Mouse (Mus musculus) left cerebral cortex, postnatal 36 days (tissue): Measurements from ENCODE around the gene Gm11634. TPM values are rescaled to one million over a fixed set of nuclear protein-coding genes. Genes with fewer than 3 reads are reported as not detected.

Source experiments
- DNase-seq, 2 experiments: peaks; one replicate each; pipeline ENCODE4 v3.0.0; 2021 to 2022; ENCODE audit warnings: low spot score in 2 of 2, mixed read lengths in 1 of 2
- intact Hi-C: fragments of 180-260 bp; cut with DNase I; formaldehyde crosslinking; loops from one replicate; pipeline ENCODE4 v1.15.1; 2025
- total RNA-seq, 2 experiments: library from RNA; stranded (reverse); gene quantifications; 2 replicates each; pipeline ENCODE4 v1.2.3; 2021

Gene Gm11634
- total RNA-seq, 2 experiments from 2014 or later, result not detected

- intact Hi-C loops, result no loop called here
- no peak for DNase-seq
Observed at GRCm38 (mm10) chr11:101581081-101581764, 17.8 kb downstream of the Gm11634 start.

- intact Hi-C loops, result loop anchor here (10.0 kb wide), 1 partner anchor 179 kb away; no protein-coding TSS in a partner anchor
- no peak for DNase-seq
Observed at GRCm38 (mm10) chr11:101576116-101576515, 22.9 kb downstream of the Gm11634 start.

GRCm38 (mm10) chr11:101568421-101568820 is 30.6 kb downstream of the Gm11634 start:
- intact Hi-C loops, result no loop called here
- DNase-seq, result no peak

- DNase-seq, result peak; percentile 16 to 22
- intact Hi-C loops, result no loop called here
Observed at GRCm38 (mm10) chr11:101562391-101562790, 36.7 kb downstream of the Gm11634 start.

- no peak for DNase-seq
- intact Hi-C loops, result no loop called here
Observed at GRCm38 (mm10) chr11:101556954-101557353, 42.1 kb downstream of the Gm11634 start.

- intact Hi-C loops, result no loop called here
- DNase-seq, result no peak
Observed at GRCm38 (mm10) chr11:101556541-101556940, 42.5 kb downstream of the Gm11634 start.

GRCm38 (mm10) chr11:101553354-101553930 is 45.6 kb downstream of the Gm11634 start:
- no peak for DNase-seq

GRCm38 (mm10) chr11:101552476-101553300 is 46.4 kb downstream of the Gm11634 start:
- intact Hi-C loops, result loop anchor here (2.0 kb wide), 1 partner anchor 86 kb away; the partner anchor contains the start of gene Vat1
- peak; percentile 96 to 98 for DNase-seq

More at GRCm38 (mm10) chr11:101553354-101553930, 45.6 kb downstream of the Gm11634 start:
- intact Hi-C loops, result loop anchor here (2.0 kb wide), 1 partner anchor 87 kb away; the partner anchor contains the start of gene Vat1

GRCm38 (mm10) chr11:101551751-101552475 is 47.1 kb downstream of the Gm11634 start, which contains the start of the genes Brca1 and Nbr1:
TSS of gene Brca1 (minus strand) at chr11:101551955.
TSS of gene Nbr1 (plus strand) at chr11:101552149.
- intact Hi-C loops, result loop anchor here (2.0 kb wide), 1 partner anchor 85 kb away; the partner anchor contains the start of gene Vat1
- DNase-seq, result peak; percentile 94 to 96

- no peak for DNase-seq
- intact Hi-C loops, result no loop called here
Observed at GRCm38 (mm10) chr11:101548526-101548925, 50.5 kb downstream of the Gm11634 start.

GRCm38 (mm10) chr11:101544132-101544531 is 54.9 kb downstream of the Gm11634 start:
- intact Hi-C loops, result no loop called here
- no peak for DNase-seq

Other genes with a start within 250 kb of the Gm11634 start
- not detected for gene G6pc, start 231.7 kb downstream of the Gm11634 start, total RNA-seq
- gene Aarsd1, start 181.6 kb downstream of the Gm11634 start, total RNA-seq, result 10 to 100 TPM; 42.1 to 45.6 TPM
- 1 to 10 TPM; 5.5 to 7.6 TPM for gene Gm27029, start 174.5 kb downstream of the Gm11634 start, total RNA-seq
- 10 to 100 TPM; 32.7 to 40.6 TPM for gene Rundc1, start 174.2 kb downstream of the Gm11634 start, total RNA-seq
- gene Ptges3l, start 173.9 kb downstream of the Gm11634 start, total RNA-seq, result 1 to 10 TPM; 3.3 to 4.7 TPM
- gene Rpl27, start 157.0 kb downstream of the Gm11634 start, total RNA-seq, result 10 to 100 TPM; 32.6 to 46.9 TPM
- gene Ifi35, start 150.8 kb downstream of the Gm11634 start, total RNA-seq, result 1 to 10 TPM; 3.2 to 3.4 TPM
- gene Rnd2, start 134.3 kb downstream of the Gm11634 start, total RNA-seq, result 100 to 1,000 TPM; 139 to 164 TPM
- 10 to 100 TPM; 33.9 to 36.1 TPM for gene Vat1, start 133.0 kb downstream of the Gm11634 start, total RNA-seq
- gene Brca1, start 47.3 kb downstream of the Gm11634 start, total RNA-seq, result 1 to 10 TPM in 1 of 2 experiments, under 1 TPM in 1; 0.96 to 1.0 TPM
- gene Nbr1, start 47.1 kb downstream of the Gm11634 start, total RNA-seq, result 100 to 1,000 TPM; 131 to 145 TPM
- gene Tmem106a, start 17.0 kb downstream of the Gm11634 start, total RNA-seq, result 1 to 10 TPM; 1.2 to 1.6 TPM
- 1 to 10 TPM; 6.0 to 6.5 TPM for gene Rdm1, start 27.9 kb upstream of the Gm11634 start, total RNA-seq
- 10 to 100 TPM; 18.3 to 38.8 TPM for gene Arl4d, start 66.3 kb upstream of the Gm11634 start, total RNA-seq
- gene Dhx8, start 133.7 kb upstream of the Gm11634 start, total RNA-seq, result 10 to 100 TPM; 34.1 to 37.4 TPM
- 10 to 100 TPM; 13.9 to 20.3 TPM for gene Etv4, start 186.1 kb upstream of the Gm11634 start, total RNA-seq